Mouse (Mus musculus): Measurements from ENCODE around the gene Patj.

Patj gene

DNA sequence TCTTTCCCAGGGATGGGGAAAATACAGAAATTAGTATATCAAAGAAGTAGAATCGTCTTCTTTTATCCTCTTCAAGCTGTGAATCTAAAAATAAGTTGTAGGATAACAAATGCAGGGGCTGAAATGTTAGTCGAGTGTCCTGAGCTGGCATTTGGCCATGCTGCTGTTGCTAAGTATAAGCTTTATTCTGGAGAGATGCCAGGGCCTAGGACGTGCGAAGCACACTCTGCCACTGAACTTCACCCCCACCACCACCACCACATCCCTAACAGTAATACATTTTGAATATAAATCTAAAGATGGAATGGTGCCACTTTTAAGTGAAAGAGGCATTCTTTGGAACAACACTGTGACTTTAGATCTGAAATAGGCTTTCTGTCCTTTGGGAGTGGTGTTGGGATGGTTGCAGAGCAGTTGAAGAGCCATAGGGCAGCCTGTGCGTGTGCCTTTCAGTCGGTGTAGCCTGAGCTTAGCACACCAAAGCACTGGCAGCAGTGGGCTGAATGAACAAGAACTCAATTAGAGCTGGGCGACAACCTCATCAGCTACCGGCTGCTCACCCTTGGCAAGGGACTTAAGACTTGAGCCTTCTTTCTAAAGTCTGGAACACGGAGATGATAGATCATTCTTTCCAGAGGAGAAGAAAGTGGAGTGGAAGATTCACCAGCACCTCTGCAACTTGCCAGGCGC lies 168.1 kb downstream of the Patj start:
- in situ Hi-C loops (cut with MboI; ENCODE audit: unreplicated experiment in 2 of 2), result no loop called here

- in situ Hi-C loops (cut with MboI; ENCODE audit: unreplicated experiment in 2 of 2), result no loop called here
Measured at GRCm38 (mm10) chr4:98564196-98564865, 168.7 kb downstream of the Patj start.

GRCm38 (mm10) chr4:98566741-98567140 lies 171.2 kb downstream of the Patj start:
- in situ Hi-C loops (cut with MboI; ENCODE audit: unreplicated experiment in 2 of 2), result no loop called here

GRCm38 (mm10) chr4:98567457-98567856 lies 171.9 kb downstream of the Patj start:
- in situ Hi-C loops (cut with MboI; ENCODE audit: unreplicated experiment in 2 of 2), result no loop called here

DNA sequence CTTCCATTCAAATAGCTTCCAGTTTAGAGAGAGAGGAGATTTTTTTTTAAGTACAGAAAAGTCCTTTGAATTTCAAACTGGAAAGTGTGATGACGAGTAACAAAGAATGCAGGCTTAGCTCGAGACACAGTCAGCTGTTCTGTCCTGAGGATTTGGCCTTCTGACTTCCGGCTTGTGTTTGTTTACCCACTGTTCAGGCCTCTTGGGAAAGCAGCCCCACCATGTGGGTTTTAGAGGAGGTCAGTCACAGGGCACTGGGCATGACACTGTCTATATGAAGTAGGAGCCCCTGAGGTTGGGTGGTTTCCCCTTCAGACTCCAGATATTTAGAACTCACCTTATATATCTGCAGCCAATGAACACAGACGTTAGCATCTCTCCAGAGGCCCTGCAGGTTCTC lies 174.3 kb downstream of the Patj start:
- in situ Hi-C loops (cut with MboI; ENCODE audit: unreplicated experiment in 2 of 2), result no loop called here

GRCm38 (mm10) chr4:98577275-98577674 lies 181.7 kb downstream of the Patj start:
- in situ Hi-C loops (cut with MboI; ENCODE audit: unreplicated experiment in 2 of 2), result no loop called here

GRCm38 (mm10) chr4:98577957-98578541 lies 182.5 kb downstream of the Patj start:
- in situ Hi-C loops (cut with MboI; ENCODE audit: unreplicated experiment in 2 of 2), result no loop called here

GRCm38 (mm10) chr4:98581456-98581855 lies 185.9 kb downstream of the Patj start:
- in situ Hi-C loops (cut with MboI; ENCODE audit: unreplicated experiment in 2 of 2), result no loop called here

GRCm38 (mm10) chr4:98584023-98584422 lies 188.4 kb downstream of the Patj start:
- in situ Hi-C loops (cut with MboI; ENCODE audit: unreplicated experiment in 2 of 2), result no loop called here

DNA sequence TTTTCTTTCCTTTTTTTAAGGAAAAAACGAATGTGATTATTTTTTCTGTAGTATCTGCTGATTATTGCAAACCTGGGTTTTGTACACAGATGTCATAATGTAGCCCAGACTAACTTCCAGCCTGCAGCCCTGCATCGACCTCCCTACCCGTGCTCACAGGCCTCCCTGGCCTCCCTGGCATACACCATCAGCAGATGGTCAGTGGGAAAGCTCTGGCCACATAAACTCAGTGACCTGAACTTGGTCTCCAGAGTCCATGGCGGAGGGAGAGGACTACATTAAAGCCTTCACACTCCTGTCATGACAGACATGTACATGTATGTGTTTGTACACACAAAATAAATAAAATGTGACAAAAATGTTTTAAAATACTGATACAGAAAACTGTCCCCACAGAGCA lies 190.7 kb downstream of the Patj start:
- in situ Hi-C loops (cut with MboI; ENCODE audit: unreplicated experiment in 2 of 2), result no loop called here

DNA sequence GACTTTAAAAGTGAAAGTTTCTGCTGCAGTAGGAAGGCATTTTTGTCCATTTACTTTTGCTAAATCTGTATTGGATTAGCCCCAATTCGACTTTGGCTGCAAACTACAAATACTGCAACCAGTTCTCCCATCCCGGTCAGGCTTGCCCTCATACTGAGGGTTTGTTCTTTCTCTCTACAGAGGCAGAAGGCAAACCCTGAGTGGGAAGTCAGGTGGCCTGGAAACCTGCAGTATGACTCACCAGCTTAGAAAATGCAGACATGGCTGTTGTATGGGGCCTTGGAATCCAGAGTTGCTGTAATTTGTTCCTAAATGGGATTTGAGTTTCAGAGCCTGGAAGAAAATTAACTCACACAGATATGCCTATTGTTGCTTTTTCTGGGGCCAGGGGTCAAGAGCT lies 192.1 kb downstream of the Patj start:
- in situ Hi-C loops (cut with MboI; ENCODE audit: unreplicated experiment in 2 of 2), result no loop called here

- in situ Hi-C loops (cut with MboI; ENCODE audit: unreplicated experiment in 2 of 2), result no loop called here
Measured at GRCm38 (mm10) chr4:98593961-98594360, 198.4 kb downstream of the Patj start.

DNA sequence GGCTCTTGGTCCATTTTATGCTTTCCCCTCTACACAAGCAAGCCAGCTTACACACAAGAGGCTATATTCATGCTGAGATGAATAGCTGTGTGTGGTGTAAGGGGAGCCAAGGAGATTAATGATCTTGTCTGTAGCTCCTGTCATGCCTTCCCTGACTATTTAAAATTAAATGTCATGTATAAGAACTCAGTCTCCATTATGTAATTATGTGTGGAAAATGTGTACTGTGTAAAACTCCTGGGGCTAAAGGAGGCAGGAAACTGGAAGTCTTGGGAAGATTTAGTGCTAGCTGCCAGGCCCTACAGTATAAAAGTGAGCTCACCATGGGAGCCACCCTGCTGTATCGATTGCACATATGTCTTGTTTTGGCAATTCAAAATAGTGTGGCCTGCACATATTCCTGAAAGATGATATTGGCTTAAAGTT lies 203.0 kb downstream of the Patj start:
- in situ Hi-C loops (cut with MboI; ENCODE audit: unreplicated experiment in 2 of 2), result no loop called here

DNA sequence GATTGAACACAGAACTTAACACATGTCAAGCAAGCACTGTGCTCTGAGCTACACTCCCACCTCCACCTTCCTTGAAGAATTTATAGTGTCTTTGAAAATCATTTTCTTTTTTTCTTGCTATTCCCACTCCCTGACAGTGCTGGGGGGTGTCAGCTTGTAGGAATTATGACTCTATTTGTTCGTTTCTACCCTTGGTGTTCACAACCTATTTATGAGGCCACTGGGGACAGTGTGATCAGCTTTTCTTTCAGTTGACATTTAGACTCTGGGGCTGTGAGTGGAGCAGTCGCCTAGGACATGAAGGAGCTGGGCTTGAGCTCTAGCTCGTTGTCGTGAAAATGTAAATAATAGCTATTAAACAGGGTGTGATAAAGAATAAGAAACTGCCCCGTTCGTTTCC lies 203.8 kb downstream of the Patj start:
- in situ Hi-C loops (cut with MboI; ENCODE audit: unreplicated experiment in 2 of 2), result no loop called here

- in situ Hi-C loops (cut with MboI; ENCODE audit: unreplicated experiment in 2 of 2), result no loop called here
Measured at GRCm38 (mm10) chr4:98603131-98603530, 207.5 kb downstream of the Patj start.

DNA sequence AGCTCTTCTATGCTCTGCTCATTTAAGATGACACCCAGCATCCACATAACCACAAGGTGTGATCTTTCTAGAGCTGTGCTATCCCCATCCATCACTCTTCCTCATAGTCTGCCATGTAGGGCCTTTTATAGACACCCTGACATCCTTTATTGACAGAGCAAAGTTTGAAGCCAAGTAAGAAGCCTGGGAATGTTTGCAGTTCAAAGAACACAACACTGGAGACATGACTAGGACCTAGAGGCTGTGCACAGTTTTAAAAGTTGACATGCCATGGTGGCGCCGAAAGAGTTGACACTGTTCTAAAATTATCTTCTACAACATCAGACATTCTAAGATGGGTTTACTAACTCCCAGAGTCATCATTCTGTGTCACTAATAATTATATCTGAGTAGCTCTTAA lies 214.9 kb downstream of the Patj start:
- in situ Hi-C loops (cut with MboI; ENCODE audit: unreplicated experiment in 2 of 2), result no loop called here

GRCm38 (mm10) chr4:98614395-98614794 lies 218.8 kb downstream of the Patj start:
- in situ Hi-C loops (cut with MboI; ENCODE audit: unreplicated experiment in 2 of 2), result no loop called here

DNA sequence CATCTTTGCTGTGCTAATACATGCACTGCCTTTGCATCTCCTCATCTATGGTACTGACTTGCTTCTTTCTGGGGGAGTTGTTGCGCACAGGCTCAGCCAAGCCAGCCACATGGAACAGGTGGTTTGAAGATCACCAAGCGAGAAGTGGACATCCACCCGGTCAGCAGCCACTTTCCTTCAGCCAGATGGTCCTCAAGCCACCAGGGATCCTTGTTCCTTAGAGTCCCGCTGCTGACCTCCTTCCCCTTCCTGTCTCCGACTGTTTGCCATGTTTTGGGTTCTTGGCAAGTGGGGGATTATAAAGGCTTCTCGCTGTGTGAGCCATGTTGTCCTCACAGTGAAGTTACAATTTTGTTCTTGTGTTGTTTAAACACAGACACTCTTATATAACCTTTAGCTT lies 223.6 kb downstream of the Patj start:
- in situ Hi-C loops (cut with MboI; ENCODE audit: unreplicated experiment in 2 of 2), result no loop called here

GRCm38 (mm10) chr4:98620986-98621784 lies 225.6 kb downstream of the Patj start:
- in situ Hi-C loops (cut with MboI; ENCODE audit: unreplicated experiment in 2 of 2), result no loop called here

- in situ Hi-C loops (cut with MboI; ENCODE audit: unreplicated experiment in 2 of 2), result no loop called here
Measured at GRCm38 (mm10) chr4:98622180-98622579, 226.6 kb downstream of the Patj start.

- in situ Hi-C loops (cut with MboI; ENCODE audit: unreplicated experiment in 2 of 2), result no loop called here
Measured at GRCm38 (mm10) chr4:98622996-98623673, 227.6 kb downstream of the Patj start.
